Mouse (Mus musculus) ES-Bruce4 (cell line): ENCODE results near the gene Trim30c. TPM values are rescaled to one million over a fixed set of nuclear protein-coding genes. Genes with fewer than 3 reads are reported as not detected.

ENCODE experiments used
- H3K27ac ChIP-seq: 2 replicates; pipeline ENCODE4 v1.5.1; 2012; ENCODE audit warnings: low read length, inconsistent platforms; ENCODE audit not compliant: insufficient read depth
- H3K27me3 ChIP-seq: 2 replicates; pipeline ENCODE4 v1.6.1; 2012; ENCODE audit warnings: mild to moderate bottlenecking, low read length, inconsistent platforms; ENCODE audit not compliant: control insufficient read depth, poor library complexity, insufficient read depth, severe bottlenecking
- H3K36me3 ChIP-seq: 2 replicates; pipeline ENCODE4 v1.6.1; 2012; ENCODE audit warnings: inconsistent platforms, mild to moderate bottlenecking, low read length, moderate library complexity; ENCODE audit not compliant: control insufficient read depth, poor library complexity, insufficient read depth, severe bottlenecking
- H3K4me1 ChIP-seq: one replicate; pipeline ENCODE4 v1.8.1; 2011; ENCODE audit warnings: low read length; ENCODE audit not compliant: control insufficient read depth, insufficient read depth
- H3K4me3 ChIP-seq: 2 replicates; pipeline ENCODE4 v1.5.1; 2011; ENCODE audit warnings: low read depth, mild to moderate bottlenecking, low read length
- H3K9ac ChIP-seq: 2 replicates; pipeline ENCODE4 v1.6.1; 2012; ENCODE audit warnings: low read depth, mild to moderate bottlenecking, inconsistent platforms; ENCODE audit not compliant: poor library complexity, severe bottlenecking
- H3K9me3 ChIP-seq: replicated peaks from 2 replicates; pipeline ENCODE4 v1.6.1; 2012; ENCODE audit warnings: mild to moderate bottlenecking, low read length, inconsistent platforms; ENCODE audit not compliant: control insufficient read depth, poor library complexity, insufficient read depth, severe bottlenecking
- CTCF ChIP-seq: IDR thresholded peaks from one replicate; pipeline ENCODE4 v1.8.1; 2011; ENCODE audit warnings: low read depth, low read length
- EP300 ChIP-seq: IDR thresholded peaks from 2 replicates; pipeline ENCODE4 v1.6.1; 2011; ENCODE audit warnings: low read depth, low read length; ENCODE audit not compliant: insufficient read depth
- POLR2A ChIP-seq: IDR thresholded peaks from one replicate; pipeline ENCODE4 v1.8.1; 2011; ENCODE audit warnings: low read length; ENCODE audit not compliant: insufficient read depth
- polyA plus RNA-seq: library from polyadenylated mRNA; stranded (reverse); fragments of >200 nt; gene quantifications from 2 replicates; pipeline ENCODE4 v1.2.4, GENCODE M21; 2011; ENCODE audit warnings: low read depth; ENCODE audit not compliant: missing spikeins, insufficient read depth, insufficient read length

The Trim30c gene
- polyA plus RNA-seq = not detected in 2 replicates

DNA sequence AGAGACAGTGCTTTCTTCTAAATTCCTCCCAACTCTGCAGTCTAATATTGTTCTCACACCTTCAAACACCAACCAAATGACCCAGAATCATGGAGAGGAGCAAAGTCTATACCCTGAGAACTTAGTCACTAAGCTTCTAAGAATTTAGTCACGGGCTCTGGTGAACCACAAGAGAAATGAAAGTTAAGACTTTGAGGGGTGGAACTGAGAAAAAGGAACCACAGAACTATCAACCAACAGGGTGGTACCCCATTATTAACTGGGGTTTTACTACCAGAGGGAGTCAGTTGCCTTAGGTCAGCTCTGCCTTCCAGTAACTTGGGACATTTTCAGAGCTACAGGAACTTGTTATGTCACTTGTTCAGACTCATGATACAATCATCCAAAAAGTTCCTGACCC lies at the start of gene Trim30c:
Gene Trim30c, minus strand, starts transcription at position 140 of the 400 bp plus-strand sequence.
- Histone ChIP-seq H3K9me3 (no peaks in the 10 kb centered on the region), H3K36me3 (no peaks in the 10 kb centered on the region), H3K9ac (no peak within 1 kb of the TSS), H3K27me3 (no peaks in the 10 kb centered on the region), H3K4me3 (no peak within 1 kb of the TSS), H3K27ac (no peak within 1 kb of the TSS), H3K4me1 (no peaks in the 10 kb centered on the region)
- TF ChIP-seq EP300 (no peak), CTCF (no peak), POLR2A (no peak)

DNA sequence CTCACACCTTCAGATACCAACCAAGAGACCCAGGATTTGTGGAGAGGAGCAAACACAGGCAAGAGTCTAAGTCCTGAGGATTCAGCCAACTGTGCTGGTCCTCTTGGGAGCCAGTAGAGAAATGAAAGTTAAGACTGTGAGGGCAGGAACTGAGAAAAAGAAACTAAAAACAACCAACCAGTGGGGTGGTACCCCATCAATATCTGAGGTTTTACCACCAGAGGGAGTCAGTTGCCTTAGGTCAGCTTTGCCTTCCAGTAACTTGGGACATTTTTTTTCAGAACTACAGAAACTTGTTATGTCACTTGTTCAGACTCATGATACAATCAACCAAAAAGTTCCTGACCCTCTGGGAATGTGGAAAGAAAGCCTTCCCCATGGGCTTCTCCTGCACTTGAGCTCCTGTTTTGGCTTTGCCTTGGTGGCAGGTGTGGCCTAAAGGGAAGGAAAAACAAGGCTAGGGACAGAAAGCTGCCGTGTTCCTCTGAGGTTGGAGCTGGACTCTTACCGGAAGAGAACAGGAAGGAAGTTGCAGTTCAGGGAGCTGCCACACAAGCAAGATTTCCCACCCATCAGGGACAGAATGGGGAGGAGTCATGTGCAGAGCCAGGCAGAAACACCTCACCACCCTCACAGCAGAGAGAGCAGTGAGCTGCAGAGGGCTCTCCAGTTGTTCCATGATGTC lies 45.5 kb upstream of the Trim30c start:
- Histone ChIP-seq H3K9ac (no peak overlapping the region), H3K4me3 (no peak overlapping the region), H3K4me1 (no peaks in the 10 kb centered on the region), H3K9me3 (no peaks in the 10 kb centered on the region), H3K27me3 (no peaks in the 10 kb centered on the region), H3K36me3 (no peaks in the 10 kb centered on the region), H3K27ac (no peak overlapping the region)
- no peak for TF ChIP-seq CTCF
- TF ChIP-seq POLR2A = no peak
- no peak for TF ChIP-seq EP300

DNA sequence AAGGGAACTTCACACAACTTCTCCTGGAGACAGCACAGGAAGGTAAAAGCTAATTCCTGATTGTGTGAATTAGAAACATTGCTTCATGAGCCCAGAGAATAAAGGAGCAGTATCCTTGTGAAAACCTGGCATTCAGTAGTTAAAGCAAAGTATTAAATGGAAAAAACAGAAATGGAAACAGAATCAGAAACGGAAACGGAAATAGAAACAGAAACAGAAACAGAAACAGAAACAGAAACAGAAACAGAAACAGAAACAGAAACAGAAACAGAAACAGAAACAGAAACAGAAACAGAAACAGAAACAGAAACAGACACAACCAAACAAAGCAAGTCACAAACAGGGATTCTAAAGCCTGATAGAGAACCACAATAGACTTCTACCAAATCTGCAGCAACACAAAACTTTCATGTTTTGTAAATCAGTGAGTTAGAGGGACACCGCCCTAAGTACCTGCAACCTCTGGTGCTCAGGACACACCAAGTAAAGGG lies 3.9 kb upstream of the Trim30c start:
- Histone ChIP-seq H3K4me3 (no peak overlapping the region), H3K9me3 (no peaks in the 10 kb centered on the region)

DNA sequence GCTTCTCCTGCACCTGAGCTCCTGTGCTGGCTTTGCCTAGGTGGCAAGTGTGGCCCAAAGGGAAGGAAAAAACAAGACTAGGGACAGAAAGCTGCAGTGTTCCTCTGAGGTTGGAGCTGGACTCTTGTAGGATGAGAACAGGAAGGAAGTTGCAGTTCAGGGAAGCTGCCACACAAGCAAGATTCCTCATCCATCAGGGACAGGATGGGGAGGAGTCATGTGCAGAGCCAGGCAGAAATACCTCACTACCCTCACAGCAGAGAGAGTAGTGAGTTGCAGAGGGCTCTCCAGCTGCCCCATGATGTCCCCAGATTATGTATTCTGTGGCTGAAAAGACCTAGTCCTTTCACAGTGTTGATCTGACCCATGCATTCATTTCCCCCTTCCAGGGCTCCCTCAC lies 503 bp upstream of the Trim30c start:
- H3K27me3 ChIP-seq = no peaks in the 10 kb centered on the region
- H3K9ac ChIP-seq = no peak overlapping the region
- no peak overlapping the region for H3K27ac ChIP-seq
- H3K9me3 ChIP-seq = no peaks in the 10 kb centered on the region
- no peak overlapping the region for H3K4me3 ChIP-seq
- TF ChIP-seq CTCF = no peak
- TF ChIP-seq POLR2A = no peak
- TF ChIP-seq EP300 = no peak
- H3K4me1 ChIP-seq = no peaks in the 10 kb centered on the region
- H3K36me3 ChIP-seq = no peaks in the 10 kb centered on the region

More for the DNA sequence above, 3.9 kb upstream of the Trim30c start:
- H3K4me1 ChIP-seq = no peaks in the 10 kb centered on the region
- no peak for TF ChIP-seq EP300
- no peak for TF ChIP-seq CTCF
- TF ChIP-seq POLR2A = no peak
- H3K27me3 ChIP-seq = no peaks in the 10 kb centered on the region
- H3K36me3 ChIP-seq = no peaks in the 10 kb centered on the region
- no peak overlapping the region for H3K9ac ChIP-seq
- H3K27ac ChIP-seq = no peak overlapping the region

DNA sequence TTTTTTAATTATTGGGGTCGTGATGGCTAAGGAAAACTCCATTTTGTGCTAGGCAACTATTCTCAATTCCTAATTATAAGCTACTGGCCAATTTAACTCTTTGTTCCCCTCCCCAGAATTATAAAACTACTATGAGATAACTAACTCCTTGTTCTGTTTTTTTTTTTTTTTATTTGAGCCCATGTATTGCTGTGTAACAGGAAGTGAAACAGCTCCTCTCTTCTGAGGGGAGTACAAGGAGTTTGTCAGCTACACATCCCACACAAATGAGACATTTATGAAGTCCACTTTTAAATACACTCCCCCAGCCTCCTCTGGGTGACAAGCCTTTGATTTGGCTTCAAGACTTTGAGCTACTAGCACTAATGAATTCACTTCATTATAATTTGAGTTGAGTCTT lies 2.1 kb downstream of the Trim30c start:
- TF ChIP-seq EP300 (no peak), CTCF (no peak), POLR2A (no peak)
- Histone ChIP-seq H3K9me3 (0 out of 2 replicates have a peak, but pooled peaks cover 3% of the 10 kb centered on the region), H3K27me3 (no peaks in the 10 kb centered on the region), H3K9ac (no peak overlapping the region), H3K27ac (no peak overlapping the region), H3K36me3 (no peaks in the 10 kb centered on the region), H3K4me3 (no peak overlapping the region), H3K4me1 (no peaks in the 10 kb centered on the region)

DNA sequence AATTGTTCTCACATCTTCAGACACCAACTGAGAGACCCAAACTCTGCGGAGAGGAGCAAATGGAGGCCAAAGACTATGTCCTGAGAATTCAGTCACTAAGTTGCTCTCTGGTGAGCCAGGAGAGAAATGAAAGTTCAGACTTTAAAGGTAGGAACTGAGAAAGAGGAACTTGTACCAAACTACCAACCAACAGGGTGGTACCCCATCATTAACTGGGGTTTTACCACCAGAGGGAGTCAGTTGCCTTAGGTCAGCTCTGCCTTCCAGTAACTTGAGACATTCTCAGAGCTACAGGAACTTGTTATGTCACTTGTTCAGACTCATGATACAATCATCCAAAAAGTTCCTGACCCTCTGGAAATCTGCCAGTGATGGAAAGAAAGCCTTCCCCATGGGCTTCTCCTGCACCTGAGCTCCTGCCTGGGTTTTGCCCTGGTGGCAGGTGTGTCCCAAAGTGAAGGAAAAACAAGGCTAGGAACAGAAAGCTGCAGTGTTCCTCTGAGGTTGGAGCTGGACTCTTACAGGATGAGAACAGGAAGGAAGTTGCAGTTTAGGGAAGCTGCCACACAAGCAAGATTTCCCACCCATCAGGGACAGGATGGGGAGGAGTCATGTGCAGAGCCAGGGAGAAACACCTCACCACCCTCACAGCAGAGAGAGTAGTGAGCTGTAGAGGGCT lies 30.8 kb downstream of the Trim30c start, which contains the start of gene Trim30b:
Gene Trim30b, minus strand, starts transcription at position 149 of the 679 bp plus-strand sequence.
- Histone ChIP-seq H3K27me3 (no peaks in the 10 kb centered on the region), H3K9ac (no peak within 1 kb of the TSS), H3K27ac (no peak within 1 kb of the TSS), H3K4me1 (no peaks in the 10 kb centered on the region), H3K4me3 (no peak within 1 kb of the TSS), H3K9me3 (no peaks in the 10 kb centered on the region), H3K36me3 (no peaks in the 10 kb centered on the region)
- TF ChIP-seq CTCF (no peak), EP300 (no peak), POLR2A (no peak)
